Mouse (Mus musculus) intestine, postnatal 0 days (tissue): ENCODE data around the gene Cisd3. TPM values are rescaled to one million over a fixed set of nuclear protein-coding genes. Genes with fewer than 3 reads are reported as not detected.

Experiments used
- ATAC-seq: fragments of 200-750 bp; cut with Nextera tagmentation; 2 replicates; pipeline ENCODE4 v1.8.0; 2017; ENCODE audit warnings: mild to moderate bottlenecking, moderate TSS enrichment, moderate library complexity
- H3K27ac ChIP-seq: fragments of 300-500 bp; sonication (generic); 2 replicates; pipeline ENCODE4 v1.5.1; 2014; ENCODE audit warnings: mild to moderate bottlenecking, low read depth, low read length, moderate library complexity
- H3K27me3 ChIP-seq: fragments of 300-500 bp; sonication (generic); replicated peaks from 2 replicates; pipeline ENCODE4 v1.6.1; 2014; ENCODE audit warnings: low read length, mixed read lengths; ENCODE audit not compliant: control insufficient read depth, insufficient read depth
- H3K36me3 ChIP-seq: fragments of 300-500 bp; sonication (generic); 2 replicates; pipeline ENCODE4 v1.6.1; 2014; ENCODE audit warnings: mild to moderate bottlenecking, moderate library complexity; ENCODE audit not compliant: control insufficient read depth, insufficient read depth
- H3K4me1 ChIP-seq: fragments of 300-500 bp; sonication (generic); replicated peaks from 2 replicates; pipeline ENCODE4 v1.6.1; 2014; ENCODE audit warnings: antibody characterized with exemption, low read length, mixed read lengths; ENCODE audit not compliant: control insufficient read depth, insufficient read depth
- H3K4me2 ChIP-seq: fragments of 300-500 bp; sonication (generic); replicated peaks from 2 replicates; pipeline ENCODE4 v1.6.1; 2014; ENCODE audit warnings: low read depth, mild to moderate bottlenecking, moderate library complexity
- H3K4me3 ChIP-seq: fragments of 300-500 bp; sonication (generic); 2 replicates; pipeline ENCODE4 v1.5.1; 2014; ENCODE audit warnings: low read depth, low read length
- H3K9ac ChIP-seq: fragments of 300-500 bp; sonication (generic); 2 replicates; pipeline ENCODE4 v1.6.1; 2014; ENCODE audit warnings: mild to moderate bottlenecking, low read depth, low read length
- H3K9me3 ChIP-seq: fragments of 300-500 bp; sonication (generic); 2 replicates; pipeline ENCODE4 v1.6.1; 2016; ENCODE audit warnings: mixed run types; ENCODE audit not compliant: control insufficient read depth
- CTCF ChIP-seq: sonication (generic); IDR thresholded peaks from 2 replicates; pipeline ENCODE4 v1.5.1; 2016; ENCODE audit warnings: low read depth, mild to moderate bottlenecking, control low read depth, antibody characterized with exemption, moderate library complexity
- WGBS: fragments of 180-500 bp; shearing (Covaris S2); extraction: QIAGEN DNeasy Blood & Tissue Kit; methylation state at CpG from one replicate; pipeline ENCODE4 v1.1.7; 2014; 5-methylcytosine and 5-hydroxymethylcytosine counted together
- microRNA-seq: library from miRNA; unstranded; fragments of <30 nt; microRNA quantifications from one replicate; pipeline ENCODE4, GENCODE M21; 2016
- polyA plus RNA-seq: library from polyadenylated mRNA; unstranded; fragments of >200 nt; fragmentation: Nextera tagmentation; extraction: Ambion mirVana; gene quantifications from 2 replicates; pipeline ENCODE4 v1.2.1, GENCODE M21; 2015

Cisd3 gene
- polyA plus RNA-seq, 1 experiment from 2014 or later = 122 TPM

DNA sequence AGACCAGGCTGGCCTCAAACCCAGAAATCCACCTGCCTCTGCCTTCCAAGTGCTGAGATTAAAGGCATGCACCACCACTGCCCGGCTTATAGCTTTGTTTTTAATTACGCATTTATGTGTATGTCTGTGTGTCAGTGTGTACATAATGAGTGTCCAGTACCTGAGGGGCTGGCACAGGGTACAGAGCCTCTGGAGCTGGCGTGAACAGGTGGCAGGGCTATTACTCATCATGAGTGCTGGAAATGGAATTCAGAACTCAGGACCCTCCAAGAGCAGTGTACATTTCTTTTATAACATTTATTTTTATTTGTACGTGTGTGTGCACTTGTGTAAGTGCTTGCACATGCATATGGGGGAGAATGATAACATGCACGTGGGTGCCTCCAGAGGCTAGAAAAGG, 51.0 kb downstream of the Cisd3 start:
- 83% methylated on average over 5 of the region's 5 CpGs for WGBS
- ATAC-seq = no peak
- H3K9me3 ChIP-seq = no peaks in the 10 kb centered on the region

DNA sequence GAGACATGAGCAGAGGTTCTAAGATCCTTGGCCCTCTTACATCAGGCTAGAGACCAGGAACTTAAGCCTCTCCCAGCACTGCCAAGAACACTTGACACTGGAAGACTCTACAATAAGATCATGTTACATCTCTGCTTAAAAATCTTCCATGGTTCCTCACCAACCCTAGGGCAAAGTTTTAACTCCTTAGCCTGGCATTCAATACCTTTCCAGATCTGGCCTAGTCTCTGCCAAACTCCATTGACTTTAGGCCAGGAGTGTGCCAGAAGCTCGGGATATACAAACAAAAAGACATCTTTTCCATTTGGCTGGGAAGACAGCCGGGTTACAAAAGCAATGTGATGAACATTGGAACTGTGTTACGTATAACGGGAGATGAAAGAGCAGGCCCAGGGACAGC, 52.0 kb downstream of the Cisd3 start:
- no peaks in the 10 kb centered on the region for H3K4me1 ChIP-seq
- no peak overlapping the region for H3K4me3 ChIP-seq
- H3K27ac ChIP-seq = no peak overlapping the region
- H3K9me3 ChIP-seq = no peaks in the 10 kb centered on the region
- no peak overlapping the region for H3K4me2 ChIP-seq
- no peak for TF ChIP-seq CTCF
- H3K27me3 ChIP-seq = no peaks in the 10 kb centered on the region
- no peaks in the 10 kb centered on the region; the same call in 1 of the 2 replicates for H3K36me3 ChIP-seq
- 66% methylated on average over 4 of the region's 4 CpGs for WGBS
- no peak for ATAC-seq
- H3K9ac ChIP-seq = no peak overlapping the region

More for the DNA sequence above, 51.0 kb downstream of the Cisd3 start:
- no peak overlapping the region; the same call in 1 of the 2 replicates for H3K27ac ChIP-seq
- H3K27me3 ChIP-seq = no peaks in the 10 kb centered on the region
- no peak for TF ChIP-seq CTCF
- no peak overlapping the region for H3K9ac ChIP-seq
- H3K4me1 ChIP-seq = no peaks in the 10 kb centered on the region
- peaks cover 4% of the 10 kb centered on the region; the same call in 1 of the 2 replicates for H3K36me3 ChIP-seq
- no peak overlapping the region for H3K4me3 ChIP-seq
- H3K4me2 ChIP-seq = no peak overlapping the region

Small RNA genes within 50 kb of the gene (microRNA-seq; reads per million reads assigned to microRNA genes)
- gene Gm24158 (not detected), gene Mir6927 (not detected)

Other genes with a start within 250 kb of the Cisd3 start
- 0.10 and 0.21 TPM in 2 replicates for gene 4933428G20Rik, start 185.5 kb upstream of the Cisd3 start, polyA plus RNA-seq
- gene Srcin1, start 109.6 kb upstream of the Cisd3 start, polyA plus RNA-seq = 0.18 and 0.24 TPM in 2 replicates
- 1.1 and 1.3 TPM in 2 replicates for gene Epop, start 56.1 kb upstream of the Cisd3 start, polyA plus RNA-seq
- 1.4 and 1.6 TPM in 2 replicates for gene Mllt6, start 22.4 kb upstream of the Cisd3 start, polyA plus RNA-seq
- gene Pcgf2, start 14.7 kb downstream of the Cisd3 start, polyA plus RNA-seq = 7.9 and 8.9 TPM in 2 replicates
- gene Psmb3, start 17.6 kb downstream of the Cisd3 start, polyA plus RNA-seq = 391 and 439 TPM in 2 replicates
- 0.43 and 0.63 TPM in 2 replicates for gene Pip4k2b, start 58.9 kb downstream of the Cisd3 start, polyA plus RNA-seq
- gene Cwc25, start 80.7 kb downstream of the Cisd3 start, polyA plus RNA-seq = 8.5 and 9.8 TPM in 2 replicates
- gene 1700001P01Rik, start 90.1 kb downstream of the Cisd3 start, polyA plus RNA-seq = not detected in 2 replicates
- 538 and 555 TPM in 2 replicates for gene Rpl23, start 96.6 kb downstream of the Cisd3 start, polyA plus RNA-seq
- 98.2 and 103 TPM in 2 replicates for gene Lasp1, start 113.2 kb downstream of the Cisd3 start, polyA plus RNA-seq
- 1.8 and 2.0 TPM in 2 replicates for gene B230217C12Rik, start 155.0 kb downstream of the Cisd3 start, polyA plus RNA-seq
- gene Fbxo47, start 198.3 kb downstream of the Cisd3 start, polyA plus RNA-seq = 0.64 and 0.83 TPM in 2 replicates